Mouse (Mus musculus): ENCODE data around the gene Tmed10.

- TF ChIP-seq CTCF (IDR thresholded peaks at IDR 0.05; ENCODE audit: extremely low read depth, insufficient read depth, low read length) = no peak
- no peak for TF ChIP-seq POLR2A (IDR thresholded peaks at IDR 0.05; ENCODE audit: extremely low read depth, insufficient read depth, low read length)
Measured at GRCm38 (mm10) chr12:85397960-85398272, 23.3 kb upstream of the Tmed10 start.

All from cortical plate, adult 2 months (tissue).